Mouse (Mus musculus) C2C12 (cell line): ENCODE measurements around the gene Vash1. TPM values are rescaled to one million over a fixed set of nuclear protein-coding genes. Genes with fewer than 3 reads are reported as not detected.

Experiments
- H3K27me3 ChIP-seq: one replicate; pipeline ENCODE4 v1.6.1; 2011; ENCODE audit not compliant: control insufficient read depth, insufficient read depth, insufficient read length
- H3K36me3 ChIP-seq: one replicate; pipeline ENCODE4 v1.6.1; 2011; ENCODE audit not compliant: control insufficient read depth, insufficient read depth
- H3K4me3 ChIP-seq: one replicate; pipeline ENCODE4 v1.5.1; 2011; ENCODE audit warnings: mild to moderate bottlenecking, control low read depth; ENCODE audit not compliant: poor library complexity, insufficient read depth, severe bottlenecking
- H3K79me2 ChIP-seq: one replicate; pipeline ENCODE4 v1.6.1; 2011; ENCODE audit not compliant: control insufficient read depth, insufficient read depth
- H3K79me3 ChIP-seq: one replicate; pipeline ENCODE4 v1.6.1; 2011; ENCODE audit warnings: low read depth, control low read depth
- H3ac ChIP-seq: one replicate; pipeline ENCODE3; 2011; ENCODE audit warnings: low read depth; ENCODE audit not compliant: control insufficient read depth, insufficient read length
- CEBPB ChIP-seq: IDR thresholded peaks from one replicate; pipeline ENCODE4 v1.6.1; 2011; ENCODE audit warnings: low read depth, mild to moderate bottlenecking, control low read depth, moderate library complexity
- CTCF ChIP-seq: IDR thresholded peaks from one replicate; pipeline ENCODE4 v1.5.1; 2011; ENCODE audit not compliant: control insufficient read depth, insufficient read depth, insufficient read length
- FOSL1 ChIP-seq: IDR thresholded peaks from one replicate; pipeline ENCODE4 v1.8.0; 2011; ENCODE audit warnings: mild to moderate bottlenecking, low read length; ENCODE audit not compliant: poor library complexity, insufficient read depth, severe bottlenecking
- MAX ChIP-seq: IDR thresholded peaks from one replicate; pipeline ENCODE4 v1.6.1; 2011; ENCODE audit warnings: mild to moderate bottlenecking, control low read depth
- MYOD1 ChIP-seq: IDR thresholded peaks from one replicate; pipeline ENCODE4 v1.6.1; 2011; ENCODE audit warnings: low read depth; ENCODE audit not compliant: control insufficient read depth, insufficient read length
- MYOG ChIP-seq: IDR thresholded peaks from one replicate; pipeline ENCODE4 v1.6.1; 2011; ENCODE audit not compliant: control insufficient read depth, insufficient read length; ENCODE audit errors: extremely low read depth
- USF1 ChIP-seq: IDR thresholded peaks from one replicate; pipeline ENCODE4 v1.6.1; 2011; ENCODE audit warnings: low read depth, mild to moderate bottlenecking, control low read depth, moderate library complexity
- polyA plus RNA-seq: library from polyadenylated mRNA; unstranded; fragments of >200 nt; fragmentation: generic; extraction: Trizol; gene quantifications from one replicate; pipeline ENCODE4 v1.2.1, GENCODE M21; 2012; ENCODE audit warnings: missing spikeins

The Vash1 gene
- polyA plus RNA-seq, 1 experiment = 0.44 TPM

GRCm38 (mm10) chr12:86715401-86715800 is 36.9 kb downstream of the Vash1 start:
- H3K79me3 ChIP-seq = no peaks in the 10 kb centered on the region
- peaks cover 31% of the 10 kb centered on the region for H3K27me3 ChIP-seq
- H3K4me3 ChIP-seq = no peak overlapping the region
- H3K36me3 ChIP-seq = no peaks in the 10 kb centered on the region
- H3ac ChIP-seq = no peak overlapping the region
- H3K79me2 ChIP-seq = no peaks in the 10 kb centered on the region
- TF ChIP-seq USF1 = no peak
- no peak for TF ChIP-seq MYOG
- peak; percentile 37 for TF ChIP-seq CTCF
- no peak for TF ChIP-seq CEBPB
- TF ChIP-seq MAX = no peak

GRCm38 (mm10) chr12:86716962-86717361 is 38.5 kb downstream of the Vash1 start:
- Histone ChIP-seq H3K27me3 (peaks cover 39% of the 10 kb centered on the region), H3K79me2 (no peaks in the 10 kb centered on the region), H3K36me3 (no peaks in the 10 kb centered on the region), H3K79me3 (no peaks in the 10 kb centered on the region), H3K4me3 (no peak overlapping the region), H3ac (no peak overlapping the region)
- no peak for TF ChIP-seq MYOG
- TF ChIP-seq USF1 = no peak
- no peak for TF ChIP-seq FOSL1

DNA sequence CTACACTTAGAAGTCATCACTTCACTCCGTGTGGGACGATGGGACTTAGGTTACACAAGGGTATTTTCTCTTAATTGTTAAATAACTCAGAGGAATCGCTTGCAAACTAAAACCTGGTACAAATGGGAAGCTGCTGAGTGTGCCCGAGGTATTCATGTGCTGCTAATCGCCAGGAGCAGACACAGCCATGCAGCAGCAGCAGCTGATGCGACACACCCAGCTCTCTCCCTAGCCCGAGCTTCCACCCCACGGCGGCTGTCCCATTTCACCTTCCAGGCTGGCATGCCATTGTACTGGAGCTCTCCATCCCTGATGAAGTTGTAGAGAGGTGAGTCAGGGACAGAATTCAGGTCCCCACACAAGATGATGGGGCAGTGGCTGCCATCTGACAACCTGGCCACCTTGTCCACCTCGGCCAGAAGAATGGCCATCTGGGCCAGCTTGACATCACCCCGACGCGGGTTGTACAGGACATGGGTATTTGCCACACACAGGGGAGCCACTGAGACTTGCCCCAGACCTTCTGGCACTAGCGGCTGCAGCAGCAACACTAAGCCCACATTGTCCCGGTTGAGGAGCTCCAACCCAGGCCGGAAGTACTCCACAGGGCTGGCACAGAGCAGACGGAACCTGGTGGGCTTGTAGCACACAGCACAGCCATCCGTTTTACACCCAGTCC is 41.6 kb downstream of the Vash1 start:
- TF ChIP-seq CEBPB (no peak), MYOG (no peak), USF1 (no peak), CTCF (no peak), MYOD1 (no peak)

GRCm38 (mm10) chr12:86721453-86721852 is 43.0 kb downstream of the Vash1 start:
- Histone ChIP-seq H3K36me3 (no peaks in the 10 kb centered on the region), H3K79me2 (no peaks in the 10 kb centered on the region), H3K4me3 (no peak overlapping the region), H3ac (no peak overlapping the region), H3K79me3 (no peaks in the 10 kb centered on the region), H3K27me3 (peaks cover 39% of the 10 kb centered on the region)
- TF ChIP-seq MYOD1 = no peak
- no peak for TF ChIP-seq MAX
- no peak for TF ChIP-seq CTCF
- TF ChIP-seq CEBPB = no peak
- TF ChIP-seq FOSL1 = no peak
- TF ChIP-seq MYOG = no peak
- no peak for TF ChIP-seq USF1

More for the DNA sequence above, 41.6 kb downstream of the Vash1 start:
- H3K79me2 ChIP-seq = no peaks in the 10 kb centered on the region
- peaks cover 39% of the 10 kb centered on the region for H3K27me3 ChIP-seq
- H3ac ChIP-seq = no peak overlapping the region
- H3K79me3 ChIP-seq = no peaks in the 10 kb centered on the region
- no peaks in the 10 kb centered on the region for H3K36me3 ChIP-seq
- no peak overlapping the region for H3K4me3 ChIP-seq

GRCm38 (mm10) chr12:86724300-86724699 is 45.8 kb downstream of the Vash1 start:
- Histone ChIP-seq H3K79me3 (no peaks in the 10 kb centered on the region), H3K79me2 (no peaks in the 10 kb centered on the region), H3K27me3 (peaks cover 17% of the 10 kb centered on the region), H3K36me3 (no peaks in the 10 kb centered on the region), H3K4me3 (no peak overlapping the region), H3ac (no peak overlapping the region)
- TF ChIP-seq MYOG (no peak), MAX (no peak), CEBPB (no peak), USF1 (no peak)

DNA sequence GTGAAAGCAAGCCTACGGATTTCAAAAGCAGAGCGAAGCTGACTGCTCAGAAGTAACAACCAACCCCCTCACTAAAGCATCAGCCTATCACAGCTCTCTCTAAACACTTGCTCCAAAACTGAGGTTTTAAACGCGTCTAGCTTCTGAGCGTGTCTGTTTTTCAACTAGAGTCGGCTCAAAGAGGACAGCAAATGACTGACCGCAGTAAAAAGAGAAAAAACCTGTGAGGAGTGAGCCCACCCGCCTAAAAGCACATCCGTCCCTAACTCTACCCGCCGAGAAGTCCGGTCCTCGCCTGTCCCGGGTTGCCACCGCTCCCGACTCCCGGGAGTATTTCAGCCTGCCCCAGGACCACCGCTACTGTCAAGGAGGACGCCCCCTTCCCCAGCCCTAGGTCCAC is 47.2 kb downstream of the Vash1 start:
- Histone ChIP-seq H3ac (peak overlapping the region; percentile 72), H3K79me3 (no peaks in the 10 kb centered on the region), H3K4me3 (peak overlapping the region; percentile 36)

More for the DNA sequence above, 47.2 kb downstream of the Vash1 start:
- H3K79me2 ChIP-seq = no peaks in the 10 kb centered on the region
- H3K27me3 ChIP-seq = peaks cover 6% of the 10 kb centered on the region
- TF ChIP-seq USF1 (no peak), FOSL1 (no peak), MYOD1 (no peak), CTCF (no peak), CEBPB (no peak), MAX (no peak)
- H3K36me3 ChIP-seq = no peaks in the 10 kb centered on the region
